Mouse (Mus musculus) cerebellum, postnatal 36 days (tissue): ENCODE measurements at regions not wholly inside any gene's neighbourhood (a gene's known extent, or its start where the extent isn't known, plus 50 kb on each side); places are given as distances from the start of the nearest gene placed in this dataset.

Experiments used
- DNase-seq, 2 experiments: peaks; one replicate each; pipeline ENCODE4 v3.0.0; 2021 to 2022; ENCODE audit warnings: mixed read lengths in 2 of 2

DNA sequence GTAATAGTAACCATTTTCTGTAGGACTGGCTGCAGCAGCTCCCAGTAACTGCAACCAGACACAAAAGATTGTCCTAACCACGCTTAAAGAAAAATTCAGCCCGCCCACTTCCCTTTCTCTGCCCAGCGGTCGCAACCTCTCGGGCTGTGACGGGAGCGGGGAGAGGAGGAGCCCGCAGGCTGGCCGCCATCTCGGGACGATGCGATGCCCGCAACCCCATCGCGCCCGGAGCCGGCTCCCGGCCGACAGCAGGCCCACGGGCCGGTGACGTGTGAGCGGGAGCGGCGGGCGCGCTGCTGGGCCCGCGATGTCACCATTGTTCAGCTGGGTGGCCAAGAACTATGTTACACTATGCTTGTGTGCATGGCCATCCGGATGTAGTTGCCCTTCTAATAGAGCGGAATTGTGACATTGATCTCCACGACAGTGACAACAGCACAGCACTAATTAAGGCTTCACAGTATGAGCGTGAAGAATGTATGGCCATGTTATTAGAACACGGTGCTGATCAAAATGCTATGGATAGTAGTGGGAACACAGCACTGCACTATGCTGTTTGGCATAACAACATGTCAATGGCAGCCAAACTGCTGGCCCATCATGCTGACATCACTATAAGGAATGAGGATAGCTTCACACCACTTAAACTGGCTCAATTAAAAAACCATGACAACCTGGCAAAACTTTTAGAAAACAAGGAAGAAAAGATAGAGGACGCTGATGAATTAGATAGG is 59.2 kb upstream of the C2cd4b start:
- peak; percentile 30 to 45 for DNase-seq

- DNase-seq, result no peak
Measured at GRCm38 (mm10) chr9:67708246-67708960, 50.8 kb upstream of the C2cd4b start.
